Mouse (Mus musculus) E14TG2a.4 (cell line): ENCODE measurements around the gene Fxyd4.

Experiments used
- CTCF ChIP-seq: conservative IDR thresholded peaks from 2 replicates; pipeline ENCODE4 v1.5.1; 2014; ENCODE audit warnings: low read length
- NANOG ChIP-seq: IDR thresholded peaks from 2 replicates; pipeline ENCODE4 v1.6.1; 2014; ENCODE audit warnings: borderline replicate concordance, low read length, mixed read lengths
- POU5F1 ChIP-seq: IDR thresholded peaks from 2 replicates; pipeline ENCODE4 v1.6.1; 2014; ENCODE audit warnings: low read length, borderline replicate concordance

DNA sequence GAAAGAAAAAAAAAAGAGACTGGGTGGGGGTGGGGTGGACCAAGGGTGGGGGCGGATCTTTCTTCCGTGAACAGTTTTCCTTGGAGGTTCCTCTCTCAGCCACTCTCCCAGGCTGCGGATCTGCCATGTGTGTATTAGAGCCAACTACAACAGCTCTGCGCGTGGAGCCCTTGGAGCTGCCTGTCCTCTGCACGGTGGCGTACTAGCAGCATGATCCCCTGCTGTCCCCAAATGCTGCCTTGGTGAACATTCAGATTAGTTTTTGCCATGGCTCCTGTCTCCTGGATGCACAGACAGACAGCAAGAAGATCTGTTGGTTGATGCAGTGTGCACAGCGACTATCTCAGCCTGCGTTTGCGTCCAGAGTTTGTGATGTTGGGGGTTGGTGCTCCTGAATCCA lies 5.3 kb upstream of the Fxyd4 start:
- TF ChIP-seq CTCF (no peak), NANOG (no peak), POU5F1 (no peak)
